Mouse (Mus musculus) stomach, postnatal 0 days (tissue): ENCODE measurements around the gene Gm21836.

Source experiments
- CTCF ChIP-seq: IDR thresholded peaks from 2 replicates; pipeline ENCODE4 v1.5.1; 2016; ENCODE audit warnings: antibody characterized with exemption, low read depth, mild to moderate bottlenecking, moderate library complexity
- EP300 ChIP-seq: optimal IDR thresholded peaks from 2 replicates; pipeline ENCODE3; 2016; ENCODE audit warnings: antibody characterized with exemption

GRCm38 (mm10) chr9:124456572-124456971 lies 37.0 kb downstream of the Gm21836 start:
- peak; percentile 86 for TF ChIP-seq CTCF
- no peak for TF ChIP-seq EP300
